Mouse (Mus musculus) Patski (cell line): ENCODE results near the gene Egfem1. TPM values are rescaled to one million over a fixed set of nuclear protein-coding genes. Genes with fewer than 3 reads are reported as not detected.

Experiments
- ATAC-seq: fragments of 100-300 bp; one replicate; pipeline ENCODE4 v1.8.0; 2021
- CTCF ChIA-PET: fragments of 350-600 bp; sonication (Branson Sonifier 250); formaldehyde crosslinking; loops from one replicate; lab custom pipeline; 2022; ENCODE audit warnings: inconsistent platforms; lab: Charles Lee
- POLR2A ChIA-PET: fragments of 350-600 bp; sonication (Branson Sonifier 250); formaldehyde crosslinking; loops from one replicate; lab custom pipeline; 2022; ENCODE audit warnings: antibody characterized with exemption, inconsistent platforms; lab: Charles Lee
- DNase-seq: peaks from one replicate; pipeline ENCODE4 v3.0.0-alpha.2; 2011; ENCODE audit warnings: low read depth, low spot score
- H3K27me3 ChIP-seq: fragments of 371-371 bp; one replicate; pipeline ENCODE4 v1.5.1; 2021
- CTCF ChIP-seq: fragments of 100-300 bp; IDR thresholded peaks from one replicate; pipeline ENCODE4 v1.5.1; 2021
- in situ Hi-C: fragments of 300-500 bp; cut with MboI; formaldehyde crosslinking; loops from 3 replicates; pipeline ENCODE4 v1.11.1; 2018; ENCODE audit warnings: low pct_unique_long_range_greater_than_20kb, mixed read lengths
- polyA plus RNA-seq: library from polyadenylated mRNA; unstranded; gene quantifications from one replicate; pipeline ENCODE4 v1.2.3, GENCODE M21; 2021

Gene Egfem1
- polyA plus RNA-seq, 1 experiment from 2014 or later: not detected

DNA sequence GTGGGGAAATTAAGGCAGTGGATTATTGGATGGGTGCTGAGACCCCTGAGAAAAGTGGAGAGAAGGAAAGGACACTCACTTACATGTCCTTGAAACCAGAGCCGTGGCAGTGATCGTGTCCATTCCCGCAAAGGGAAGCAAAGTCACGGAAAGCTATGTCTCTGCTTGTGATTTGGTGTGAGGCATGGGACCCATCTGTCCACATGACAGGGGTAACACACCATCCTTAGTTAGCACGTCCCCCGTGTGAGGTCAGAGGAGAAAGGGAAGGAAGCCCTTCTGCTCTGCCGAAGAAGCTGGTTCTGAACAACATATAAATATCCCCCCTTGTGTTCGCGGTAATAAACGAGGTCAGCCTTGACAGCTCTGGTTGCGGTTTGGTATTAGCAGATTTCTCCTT is 52.7 kb downstream of the Egfem1 start:
- in situ Hi-C loops: no loop called here
- no peak for TF ChIP-seq CTCF
- ChIA-PET POLR2A (no interaction called here), CTCF (no interaction called here)
- ATAC-seq (no peak), DNase-seq (no peak)
- peaks cover 39% of the 10 kb centered on the region for H3K27me3 ChIP-seq

DNA sequence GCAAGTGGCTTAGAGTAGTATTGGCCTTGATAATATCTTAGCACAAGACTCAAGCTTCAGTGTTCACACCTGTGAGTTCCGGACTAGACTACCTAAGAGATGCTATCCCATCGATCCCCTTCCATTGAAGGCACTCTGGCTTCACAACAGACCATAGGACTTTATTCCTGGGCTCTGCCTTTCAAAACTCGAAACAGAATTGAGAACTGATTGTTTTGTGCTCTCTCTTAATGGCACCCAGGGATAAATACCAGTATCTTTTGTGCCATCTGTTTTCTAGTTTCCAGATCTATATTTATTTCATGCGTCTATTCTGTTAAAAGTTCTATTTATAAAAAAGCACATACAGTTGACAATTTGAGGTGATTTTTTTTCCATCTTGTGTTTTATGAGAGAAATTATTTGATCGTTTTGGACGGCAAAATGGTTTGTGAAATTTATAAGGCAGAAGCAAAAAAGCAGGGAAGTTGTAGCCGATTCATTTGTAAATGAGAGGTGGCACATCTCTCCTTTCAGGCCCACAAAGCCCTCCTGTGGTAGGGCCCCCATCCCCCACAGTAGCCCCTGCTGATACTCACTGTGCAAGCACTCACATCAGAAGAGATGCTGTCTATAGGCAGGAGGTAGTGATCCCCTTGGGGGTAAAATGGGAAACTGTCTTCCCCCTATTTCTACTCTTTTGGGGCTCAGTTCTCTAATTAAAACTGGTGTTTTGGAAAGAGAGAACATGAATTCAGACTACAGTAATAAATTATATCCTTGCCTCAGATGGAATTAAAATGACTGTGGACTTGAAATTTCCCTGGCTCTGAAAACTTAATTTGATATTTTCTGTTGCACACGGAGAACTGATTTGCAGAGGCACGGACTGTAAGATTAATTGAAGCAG is 53.6 kb downstream of the Egfem1 start:
- H3K27me3 ChIP-seq: peaks cover 40% of the 10 kb centered on the region
- ATAC-seq: no peak
- POLR2A ChIA-PET: no interaction called here
- TF ChIP-seq CTCF: no peak
- DNase-seq: no peak
- in situ Hi-C loops: no loop called here
- CTCF ChIA-PET: no interaction called here

DNA sequence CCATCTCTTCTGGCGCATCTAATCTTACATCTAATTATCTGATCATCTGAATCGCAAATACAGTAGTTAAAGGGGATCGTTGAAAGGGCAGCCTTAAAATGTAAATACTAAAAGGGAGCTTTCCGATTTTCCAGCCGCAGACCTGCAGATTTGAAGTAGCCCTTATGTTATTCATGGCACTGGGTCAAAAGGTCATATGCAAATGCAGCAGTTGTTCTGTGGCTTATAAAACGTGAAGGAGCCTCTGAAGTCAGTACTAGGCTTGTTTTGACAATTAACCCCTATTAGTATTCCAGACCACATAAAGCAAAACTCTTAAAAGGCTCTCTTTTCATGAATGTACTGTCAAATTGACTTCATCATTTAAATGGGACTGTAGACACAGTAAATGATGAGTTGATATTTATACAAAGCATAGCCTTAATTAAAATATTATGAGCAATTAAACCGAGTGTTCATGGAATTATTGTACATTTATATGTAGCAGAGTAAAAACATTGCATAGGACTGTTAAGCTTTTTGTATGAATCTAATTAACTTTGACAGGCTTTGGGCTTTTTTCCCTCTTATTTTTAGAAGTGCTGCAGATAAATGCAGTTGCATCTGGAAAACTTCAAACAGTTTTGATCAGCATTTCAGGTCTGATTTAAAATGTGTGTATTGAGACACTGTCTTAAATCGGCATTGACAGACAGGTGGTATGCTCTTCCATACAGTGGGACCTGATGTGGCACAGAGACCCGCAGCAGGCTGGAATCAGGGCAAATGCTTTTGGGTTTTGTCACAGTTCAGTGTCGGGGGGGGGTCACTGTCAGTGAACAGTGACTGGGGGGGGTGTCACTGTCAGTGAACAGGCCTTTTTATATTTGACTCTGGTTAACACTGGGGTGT is 54.5 kb downstream of the Egfem1 start:
- H3K27me3 ChIP-seq: peaks cover 44% of the 10 kb centered on the region
- CTCF ChIA-PET: no interaction called here
- in situ Hi-C loops: no loop called here
- DNase-seq: no peak
- no peak for TF ChIP-seq CTCF
- no peak for ATAC-seq
- POLR2A ChIA-PET: no interaction called here

DNA sequence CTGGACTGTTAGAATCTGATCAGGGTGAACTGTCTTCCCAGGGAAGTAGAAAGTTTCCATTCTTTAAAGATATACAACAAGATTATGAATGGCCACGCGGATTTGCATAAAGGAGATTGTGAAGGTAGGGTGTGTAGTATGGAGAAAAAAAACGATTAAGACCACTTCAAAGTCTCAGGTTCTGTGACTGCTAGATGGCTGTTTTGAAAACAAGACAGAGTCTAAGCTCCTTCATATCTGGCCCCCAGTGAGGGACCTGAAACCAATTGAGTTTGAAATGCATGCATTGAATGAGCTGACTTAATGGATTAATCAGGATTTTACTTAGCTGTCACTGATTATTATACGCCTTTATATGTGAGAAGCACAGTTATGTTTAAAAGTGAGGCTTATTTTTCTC is 86.6 kb downstream of the Egfem1 start:
- POLR2A ChIA-PET: no interaction called here
- no peak for TF ChIP-seq CTCF
- ATAC-seq (no peak), DNase-seq (no peak)
- in situ Hi-C loops: no loop called here
- CTCF ChIA-PET: interaction anchor here (1.0 to 1.9 kb wide), 3 partner anchors 10 to 22 kb away, joined by 3 to 6 read pairs (median 3); no protein-coding TSS in a partner anchor
- H3K27me3 ChIP-seq: peaks cover 49% of the 10 kb centered on the region

DNA sequence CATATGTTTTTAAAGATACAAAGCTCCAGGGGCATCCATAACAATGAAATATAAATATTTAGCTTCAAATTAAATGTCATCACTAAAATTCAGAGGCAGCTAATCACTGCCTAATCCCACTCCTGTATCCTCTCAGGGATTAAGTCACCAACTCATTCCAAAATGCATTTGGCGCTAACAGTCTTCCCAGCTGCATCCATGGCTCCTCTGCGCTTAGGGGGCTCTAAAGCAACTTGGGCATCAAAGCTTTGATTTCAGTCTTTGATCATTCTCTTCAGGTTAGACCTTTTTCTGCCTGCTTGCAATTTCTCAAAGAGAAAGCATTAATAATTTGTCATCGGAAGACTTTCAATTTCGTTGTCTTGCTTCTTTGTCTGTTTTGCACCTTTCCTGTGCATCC is 87.2 kb downstream of the Egfem1 start:
- no peak for TF ChIP-seq CTCF
- in situ Hi-C loops: no loop called here
- CTCF ChIA-PET: interaction anchor here (1.0 to 1.9 kb wide), 3 partner anchors 9 to 22 kb away, joined by 3 to 6 read pairs (median 3); no protein-coding TSS in a partner anchor

DNA sequence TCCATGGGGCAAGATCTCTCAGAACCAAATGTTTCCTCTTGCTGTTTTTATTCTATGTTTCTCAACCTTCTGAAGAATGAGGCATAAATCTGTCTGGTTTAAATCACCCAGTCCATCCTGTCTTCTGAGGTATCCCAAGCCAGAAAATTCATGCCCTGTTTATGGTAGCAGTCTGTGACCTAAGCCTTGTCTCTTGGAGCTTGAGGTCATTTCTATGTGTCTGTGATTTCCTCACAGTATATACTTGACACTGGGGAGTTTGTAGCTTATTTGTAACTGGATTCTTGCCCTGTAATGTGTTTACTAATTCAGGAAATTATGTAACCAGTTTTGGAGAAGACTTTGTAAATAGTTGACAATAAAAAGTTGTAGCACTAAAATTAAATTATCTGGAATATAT is 95.2 kb downstream of the Egfem1 start:
- no peak for DNase-seq
- peaks cover 40% of the 10 kb centered on the region for H3K27me3 ChIP-seq
- ChIA-PET POLR2A (no interaction called here), CTCF (interaction anchor here (1.0 kb wide), 1 partner anchor 25 kb away, joined by 3 read pairs; no protein-coding TSS in a partner anchor)
- TF ChIP-seq CTCF: no peak
- in situ Hi-C loops: no loop called here
- no peak for ATAC-seq

More for the DNA sequence above, 87.2 kb downstream of the Egfem1 start:
- POLR2A ChIA-PET: no interaction called here
- DNase-seq (no peak), ATAC-seq (no peak)
- H3K27me3 ChIP-seq: peaks cover 50% of the 10 kb centered on the region

DNA sequence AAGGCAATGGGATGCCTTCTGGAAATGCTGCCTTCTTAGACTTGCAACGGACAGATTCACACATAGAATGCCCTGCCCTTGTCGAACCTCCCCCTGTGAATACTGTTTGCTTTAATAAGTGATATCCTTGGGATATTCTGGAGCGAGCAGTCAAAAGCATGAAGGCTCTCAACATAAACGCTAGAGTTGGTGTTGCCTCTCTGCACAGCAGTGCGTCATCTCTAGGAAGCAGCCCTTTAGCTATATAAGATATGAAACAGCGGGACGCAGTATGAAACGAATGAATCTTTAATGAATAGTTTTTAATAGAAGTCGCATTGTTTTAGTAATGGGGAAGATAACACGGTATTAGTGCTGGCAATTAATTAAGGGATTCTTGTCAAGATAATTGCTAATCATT is 101.2 kb downstream of the Egfem1 start:
- ATAC-seq (no peak), DNase-seq (no peak)
- peaks cover 68% of the 10 kb centered on the region for H3K27me3 ChIP-seq
- in situ Hi-C loops: no loop called here
- TF ChIP-seq CTCF: no peak
- CTCF ChIA-PET: no interaction called here
- POLR2A ChIA-PET: no interaction called here

DNA sequence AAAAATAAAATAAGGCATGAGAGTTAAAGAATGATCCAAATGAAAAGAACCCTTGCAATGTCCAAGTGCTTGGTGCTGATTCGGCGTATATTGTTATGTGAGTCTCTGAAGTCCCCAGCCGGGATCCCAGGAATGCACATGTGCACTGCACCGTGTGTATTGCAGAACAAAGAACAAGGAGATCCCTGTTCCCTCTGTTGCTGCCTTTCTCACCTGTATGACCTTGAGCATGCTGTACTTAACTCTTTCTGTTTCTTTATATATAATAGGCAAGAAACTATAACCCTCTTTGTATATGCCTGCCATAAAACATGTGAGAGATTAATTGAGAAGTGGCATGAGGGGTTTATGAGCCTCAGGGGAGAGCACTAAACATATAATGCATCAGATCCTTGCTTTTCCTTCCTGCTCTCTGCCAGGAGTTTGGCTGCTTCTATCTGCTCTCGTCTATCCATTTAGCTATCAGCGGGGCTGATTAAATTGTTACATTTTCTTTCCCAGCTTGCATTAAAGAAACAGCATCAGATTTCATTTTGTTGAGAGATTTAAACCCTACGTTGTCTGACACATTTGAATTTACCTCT is 101.9 kb downstream of the Egfem1 start:
- peaks cover 73% of the 10 kb centered on the region for H3K27me3 ChIP-seq
- CTCF ChIA-PET: no interaction called here
- POLR2A ChIA-PET: no interaction called here
- no peak for TF ChIP-seq CTCF
- ATAC-seq: no peak
- DNase-seq: no peak
- in situ Hi-C loops: no loop called here

DNA sequence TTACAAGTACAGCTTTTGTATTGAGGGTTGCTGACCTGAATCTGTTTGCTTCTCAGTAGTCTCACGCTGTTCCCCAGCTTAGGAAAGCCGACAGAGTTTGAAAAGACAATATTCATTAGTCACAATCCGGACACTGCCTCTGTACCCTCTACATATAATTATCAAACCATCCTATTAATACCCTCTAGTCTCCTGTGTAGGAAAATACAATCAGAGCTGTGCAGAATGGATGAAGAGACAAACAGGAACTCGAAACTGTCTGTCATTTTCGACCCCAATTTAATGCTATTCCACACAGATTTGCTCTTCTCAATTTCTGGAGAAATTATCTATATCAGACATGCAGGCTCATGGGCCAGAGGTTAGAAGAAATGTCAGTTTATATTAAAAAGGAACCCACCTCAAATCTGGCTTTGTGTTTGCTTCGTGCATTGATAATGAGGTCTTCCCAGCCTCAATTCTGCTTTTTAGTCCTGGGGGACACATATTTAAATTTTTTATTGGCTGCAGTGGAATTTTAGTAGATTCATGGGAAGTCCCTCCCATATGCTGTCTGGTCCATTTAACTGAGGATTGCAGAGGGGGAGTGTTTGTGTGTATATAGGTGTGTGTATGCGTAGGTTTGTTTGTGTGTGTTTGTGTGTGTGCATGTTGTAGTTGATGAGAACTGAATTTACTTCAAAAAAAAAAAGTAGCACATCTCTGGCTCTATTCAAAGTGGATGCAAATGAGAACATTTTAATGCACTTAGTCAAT is 102.8 kb downstream of the Egfem1 start:
- POLR2A ChIA-PET: no interaction called here
- ATAC-seq: no peak
- TF ChIP-seq CTCF: no peak

DNA sequence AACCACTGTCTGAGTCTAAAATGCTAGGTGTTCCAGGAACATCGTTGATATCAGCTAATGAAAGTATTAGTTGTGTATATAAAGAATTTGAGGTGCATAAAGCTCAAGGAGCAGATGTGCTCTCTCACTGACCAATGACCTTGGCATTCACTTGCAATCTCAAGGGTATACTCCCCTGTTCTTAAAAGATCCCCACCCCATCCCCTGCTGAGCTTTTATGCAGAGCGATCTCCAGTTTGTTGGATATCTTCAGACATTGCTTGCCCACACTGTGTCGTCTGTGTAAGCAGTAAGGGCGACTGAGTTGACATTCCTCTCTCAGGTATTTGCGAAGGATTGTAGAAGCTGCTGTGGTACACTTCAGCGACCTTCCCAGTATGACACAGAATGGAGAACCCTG is 108.4 kb downstream of the Egfem1 start:
- in situ Hi-C loops: no loop called here
- DNase-seq (no peak), ATAC-seq (no peak)
- peaks cover 46% of the 10 kb centered on the region for H3K27me3 ChIP-seq
- POLR2A ChIA-PET: no interaction called here
- no peak for TF ChIP-seq CTCF
- CTCF ChIA-PET: interaction anchor here (1.0 to 1.5 kb wide), 3 partner anchors 9 to 22 kb away, joined by 3 read pairs; no protein-coding TSS in a partner anchor

More for the DNA sequence above, 102.8 kb downstream of the Egfem1 start:
- CTCF ChIA-PET: interaction anchor here (1.5 kb wide), 1 partner anchor 16 kb away, joined by 3 read pairs; no protein-coding TSS in a partner anchor
- H3K27me3 ChIP-seq: peaks cover 80% of the 10 kb centered on the region
- no peak for DNase-seq
- in situ Hi-C loops: no loop called here
